Mouse (Mus musculus): Measurements from ENCODE around the gene Klhl29.

GRCm38 (mm10) chr12:5207172-5207571 lies 168.3 kb downstream of the Klhl29 start:
- no peak for TF ChIP-seq POLR2A (IDR thresholded peaks at IDR 0.05; ENCODE audit: control insufficient read depth, low read depth, low read length)
- TF ChIP-seq CTCF (IDR thresholded peaks at IDR 0.05; ENCODE audit: control insufficient read depth, insufficient read depth, insufficient replicate concordance, low read depth, low read length) = no peak

Measured in testis, adult 2 months (tissue).